Mouse (Mus musculus): ENCODE data around the gene Gm2115.

GRCm38 (mm10) chr7:84604501-84604900 is 75.7 kb downstream of the Gm2115 start:
- TF ChIP-seq CTCF (IDR thresholded peaks at IDR 0.05; ENCODE audit: low read depth) (no peak), EP300 (optimal IDR thresholded peaks at IDR 0.05) (no peak)

Measured in stomach, postnatal 0 days (tissue).